Mouse (Mus musculus) liver, adult 2 months (tissue): Measurements from ENCODE around the gene Spats1. TPM values are rescaled to one million over a fixed set of nuclear protein-coding genes. Genes with fewer than 3 reads are reported as not detected.

Source experiments
- DNase-seq: peaks from one replicate; pipeline ENCODE4 v3.0.0-alpha.2; 2011; ENCODE audit warnings: low read depth, low spot score; ENCODE audit errors: extremely low read depth
- H3K27ac ChIP-seq: fragments of 200-500 bp; replicated peaks from 2 replicates; pipeline ENCODE4 v1.5.1; 2012; ENCODE audit warnings: low read depth, mild to moderate bottlenecking, control low read depth, inconsistent platforms, low read length; ENCODE audit not compliant: insufficient read depth
- H3K27me3 ChIP-seq: fragments of 200-500 bp; 2 replicates; pipeline ENCODE4 v1.6.1; 2012; ENCODE audit warnings: mild to moderate bottlenecking, moderate library complexity, low read length, inconsistent platforms; ENCODE audit not compliant: control insufficient read depth, insufficient read depth
- H3K36me3 ChIP-seq: fragments of 200-500 bp; 2 replicates; pipeline ENCODE4 v1.6.1; 2012; ENCODE audit warnings: low read length, inconsistent platforms; ENCODE audit not compliant: control insufficient read depth, insufficient read depth
- H3K4me1 ChIP-seq: fragments of 200-500 bp; 2 replicates; pipeline ENCODE4 v1.6.1; 2011; ENCODE audit warnings: low read length; ENCODE audit not compliant: control insufficient read depth, insufficient read depth
- H3K4me3 ChIP-seq: fragments of 200-500 bp; 2 replicates; pipeline ENCODE4 v1.5.1; 2011; ENCODE audit warnings: low read depth, mild to moderate bottlenecking, control low read depth, low read length, moderate library complexity; ENCODE audit not compliant: insufficient read depth
- H3K79me2 ChIP-seq: fragments of 200-500 bp; 2 replicates; pipeline ENCODE4 v1.6.1; 2012; ENCODE audit warnings: inconsistent platforms, mild to moderate bottlenecking, low read length, moderate library complexity; ENCODE audit not compliant: control insufficient read depth, insufficient read depth
- H3K9ac ChIP-seq: fragments of 200-500 bp; 2 replicates; pipeline ENCODE4 v1.6.1; 2012; ENCODE audit warnings: low read depth, mild to moderate bottlenecking, control low read depth, inconsistent platforms, low read length
- CTCF ChIP-seq: fragments of 200-500 bp; IDR thresholded peaks from 2 replicates; pipeline ENCODE4 v1.5.1; 2011; ENCODE audit warnings: low read depth, low read length, control low read depth
- POLR2A ChIP-seq: fragments of 200-500 bp; IDR thresholded peaks from 2 replicates; pipeline ENCODE4 v1.6.1; 2011; ENCODE audit warnings: low read length, control low read depth; ENCODE audit not compliant: insufficient read depth; ENCODE audit errors: extremely low read depth
- WGBS: fragments of 180-500 bp; shearing (Covaris S2); methylation state at CpG from one replicate; pipeline ENCODE4 v1.1.7; 2018; 5-methylcytosine and 5-hydroxymethylcytosine counted together
- polyA plus RNA-seq: library from polyadenylated mRNA; depleted of rRNA; stranded (reverse); fragments of >200 nt; gene quantifications from 2 replicates; pipeline ENCODE4 v1.2.3, GENCODE M21; 2012
- total RNA-seq: library from RNA; depleted of rRNA; stranded (reverse); fragments of >200 nt; gene quantifications from 2 replicates; pipeline ENCODE4 v1.2.3, GENCODE M21; 2014

The Spats1 gene
- total and polyA plus RNA-seq, 2 experiments: not detected

DNA sequence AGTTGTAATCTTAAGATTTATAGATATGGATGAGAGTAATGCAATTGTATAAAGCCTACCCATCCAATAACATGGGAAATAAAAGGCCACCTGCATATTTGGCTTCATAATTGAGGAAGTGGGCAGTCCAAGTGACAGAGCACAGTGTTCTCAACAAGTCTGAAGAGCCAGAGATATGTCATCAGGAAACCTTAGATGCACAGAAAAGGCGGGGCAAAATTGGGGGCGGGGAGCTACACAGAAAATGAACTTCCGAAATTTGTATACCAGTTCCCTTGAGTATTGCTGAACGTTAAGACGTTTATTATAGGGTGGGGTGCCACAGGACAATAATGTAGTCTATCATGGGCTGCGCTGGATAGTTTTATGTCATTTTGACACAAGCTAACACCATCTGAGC lies 25.1 kb downstream of the Spats1 start:
- no peak for DNase-seq
- Histone ChIP-seq H3K79me2 (no peaks in the 10 kb centered on the region), H3K4me3 (no peak overlapping the region), H3K9ac (no peak overlapping the region), H3K27me3 (no peaks in the 10 kb centered on the region), H3K36me3 (0 out of 2 replicates have a peak, but pooled peaks cover 2% of the 10 kb centered on the region), H3K4me1 (no peaks in the 10 kb centered on the region), H3K27ac (no peak overlapping the region)
- 91% methylated on average over 6 of the region's 6 CpGs for WGBS
- no peak for TF ChIP-seq POLR2A
- no peak for TF ChIP-seq CTCF

DNA sequence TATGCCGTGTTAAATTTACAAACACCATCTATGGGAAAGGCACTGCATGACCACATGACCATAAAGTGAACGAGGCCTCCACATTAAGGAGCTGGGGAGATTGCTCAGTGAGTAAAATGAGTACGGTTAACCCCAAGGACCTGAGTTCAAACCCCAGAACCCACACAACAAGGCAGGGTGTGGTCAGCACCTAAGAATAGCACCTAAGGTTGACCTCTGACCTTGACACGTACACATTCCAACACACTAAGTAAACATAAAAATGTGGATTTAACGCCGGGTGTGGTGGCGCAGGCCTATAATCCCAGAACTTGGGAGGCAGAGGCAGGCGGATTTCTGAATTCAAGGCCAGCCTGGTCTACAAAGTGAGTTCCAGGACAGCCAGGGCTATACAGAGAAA lies 25.6 kb downstream of the Spats1 start:
- Histone ChIP-seq H3K27ac (no peak overlapping the region), H3K79me2 (no peaks in the 10 kb centered on the region), H3K27me3 (no peaks in the 10 kb centered on the region), H3K4me3 (no peak overlapping the region), H3K36me3 (0 out of 2 replicates have a peak, but pooled peaks cover 2% of the 10 kb centered on the region), H3K9ac (no peak overlapping the region), H3K4me1 (no peaks in the 10 kb centered on the region)
- TF ChIP-seq POLR2A: no peak
- no peak for TF ChIP-seq CTCF
- WGBS: 91% methylated on average over 8 of the region's 8 CpGs
- DNase-seq: no peak

DNA sequence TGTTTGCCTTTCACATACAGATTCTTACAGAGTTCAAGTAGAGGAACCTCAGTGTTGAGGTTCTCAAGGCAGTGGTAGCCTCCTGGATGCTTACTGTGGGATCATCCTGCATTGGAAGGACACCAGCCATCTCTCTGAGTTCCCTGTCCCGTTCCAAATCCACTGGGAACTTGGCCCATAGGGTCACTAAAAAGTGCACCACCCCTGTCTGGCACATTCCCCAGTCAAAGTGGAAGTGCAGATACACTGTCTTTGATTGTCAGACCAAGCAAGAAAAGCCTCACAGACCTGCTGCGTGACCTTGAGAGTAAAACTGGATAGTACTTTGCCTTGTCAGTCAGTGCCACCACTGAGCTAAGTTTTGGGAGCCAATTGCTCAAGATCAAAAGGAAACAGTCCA lies 28.2 kb downstream of the Spats1 start:
- Histone ChIP-seq H3K27ac (no peak overlapping the region), H3K4me1 (no peaks in the 10 kb centered on the region), H3K4me3 (no peak overlapping the region), H3K9ac (no peak overlapping the region), H3K36me3 (0 out of 2 replicates have a peak, but pooled peaks cover 2% of the 10 kb centered on the region), H3K27me3 (no peaks in the 10 kb centered on the region), H3K79me2 (no peaks in the 10 kb centered on the region)
- no peak for TF ChIP-seq POLR2A
- no peak for TF ChIP-seq CTCF
- WGBS: 45% methylated on average over 2 of the region's 2 CpGs
- DNase-seq: no peak

DNA sequence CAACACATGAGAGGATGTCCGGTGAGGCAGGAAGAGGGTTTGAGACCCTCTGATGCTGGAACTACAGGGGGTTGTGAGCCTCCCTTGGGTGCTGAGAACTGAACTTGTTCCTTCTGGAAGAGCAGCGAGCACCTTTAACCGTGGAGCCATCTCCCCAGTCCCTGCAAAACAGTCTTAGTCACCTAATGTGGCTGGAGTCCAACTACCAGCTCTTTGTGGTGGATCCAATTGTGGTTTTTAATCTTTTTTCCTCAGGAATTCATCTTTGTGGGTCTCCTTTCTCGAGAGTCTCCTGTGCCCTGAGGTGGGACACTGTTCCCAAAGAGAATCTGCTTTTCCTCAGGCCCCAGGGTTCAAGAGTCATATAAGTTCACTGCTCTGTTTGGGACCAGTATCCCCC lies 29.3 kb downstream of the Spats1 start:
- H3K4me3 ChIP-seq: no peak overlapping the region
- H3K27ac ChIP-seq: no peak overlapping the region
- H3K79me2 ChIP-seq: no peaks in the 10 kb centered on the region
- DNase-seq: no peak
- H3K9ac ChIP-seq: no peak overlapping the region
- H3K36me3 ChIP-seq: 0 out of 2 replicates have a peak, but pooled peaks cover 2% of the 10 kb centered on the region
- 80% methylated on average over 4 of the region's 4 CpGs for WGBS
- no peaks in the 10 kb centered on the region for H3K4me1 ChIP-seq
- no peak for TF ChIP-seq CTCF
- no peak for TF ChIP-seq POLR2A
- no peaks in the 10 kb centered on the region for H3K27me3 ChIP-seq

DNA sequence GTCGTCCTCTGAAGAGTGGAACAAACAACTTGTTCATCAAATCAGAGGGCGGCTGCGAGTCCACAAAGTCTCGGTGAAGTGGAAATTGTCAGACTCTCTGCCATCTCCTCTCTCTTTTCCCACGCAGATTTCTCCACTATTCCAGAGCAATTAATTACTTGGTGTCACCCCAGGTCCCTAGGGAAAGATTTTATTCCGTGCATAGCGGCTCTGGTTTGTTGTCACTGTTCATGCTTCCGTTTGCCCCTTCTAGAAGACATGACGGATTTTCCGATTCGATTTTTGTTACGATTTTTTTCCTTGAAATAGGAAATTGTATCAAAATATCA lies 41.0 kb downstream of the Spats1 start:
- peaks cover 11% of the 10 kb centered on the region; the same call in 1 of the 2 replicates for H3K79me2 ChIP-seq
- peak overlapping the region; percentile 74 for H3K9ac ChIP-seq
- H3K36me3 ChIP-seq: peaks cover 2% of the 10 kb centered on the region; the same call in 1 of the 2 replicates
- peak overlapping the region; percentile 82 for H3K4me3 ChIP-seq
- WGBS: 8% methylated on average over 12 of the region's 12 CpGs
- no peak overlapping the region; the same call in 1 of the 2 replicates for H3K27ac ChIP-seq
- H3K4me1 ChIP-seq: peaks cover 8% of the 10 kb centered on the region
- TF ChIP-seq POLR2A (no peak), CTCF (no peak)
- DNase-seq: no peak
- no peaks in the 10 kb centered on the region for H3K27me3 ChIP-seq

DNA sequence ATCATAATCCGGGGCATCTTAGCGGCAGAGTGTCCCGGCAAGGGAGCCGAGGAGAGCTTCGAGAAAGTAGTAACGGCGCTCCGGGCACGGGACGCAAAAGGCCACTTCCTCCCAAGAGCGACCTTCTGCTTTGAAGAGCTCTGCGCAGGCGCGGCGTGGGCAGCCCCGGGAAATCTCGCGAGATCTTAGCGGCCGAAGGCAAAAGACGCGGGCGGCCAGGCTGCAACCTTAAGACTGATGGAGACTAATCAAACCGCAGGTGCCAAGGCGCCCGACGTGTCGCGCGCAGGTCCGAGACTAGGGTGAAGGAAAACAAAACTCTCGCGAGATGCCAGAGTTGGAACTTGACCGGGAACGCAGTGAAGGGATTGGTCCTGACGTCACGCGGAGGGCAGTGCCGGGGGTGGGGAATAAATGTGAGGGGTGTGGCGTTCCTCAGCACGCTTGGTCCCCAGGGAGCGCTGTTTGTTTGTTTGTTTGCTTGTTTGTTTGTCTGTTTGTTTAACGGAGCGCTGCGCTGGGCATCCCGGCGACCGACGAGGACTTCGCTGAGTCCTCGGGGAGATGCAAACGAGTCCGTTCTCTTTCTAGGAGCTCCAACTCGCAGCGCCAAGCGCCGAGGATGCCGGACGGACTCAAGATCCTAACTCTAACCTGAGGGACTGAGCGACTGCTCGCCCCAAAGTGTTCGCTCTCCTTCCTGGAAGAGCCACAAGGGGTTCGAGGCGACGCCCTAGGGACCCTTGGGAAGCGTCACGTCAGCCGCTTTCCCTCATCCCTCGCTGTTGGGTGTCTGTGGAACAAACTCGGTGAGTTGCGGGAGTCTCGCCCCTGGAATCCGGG lies 41.6 kb downstream of the Spats1 start, which contains the start of gene Cdc5l:
Gene Cdc5l (minus strand): TSS at position 319 of the 843 bp plus-strand sequence.
- under 1% methylated on average over 73 of the region's 73 CpGs for WGBS
- Histone ChIP-seq H3K27me3 (no peaks in the 10 kb centered on the region), H3K4me1 (peaks cover 8% of the 10 kb centered on the region), H3K27ac (peak within 1 kb of the TSS; percentile 78), H3K79me2 (peaks cover 11% of the 10 kb centered on the region; the same call in 1 of the 2 replicates), H3K9ac (peak within 1 kb of the TSS; percentile 88), H3K36me3 (peaks cover 2% of the 10 kb centered on the region; the same call in 1 of the 2 replicates), H3K4me3 (peak within 1 kb of the TSS; percentile 82)
- peak; percentile 33 for TF ChIP-seq CTCF
- TF ChIP-seq POLR2A: peak; percentile 96
- peak; percentile 94 for DNase-seq
